Mouse (Mus musculus) liver, postnatal 0 days (tissue): ENCODE data around the gene Gm43552. TPM values are rescaled to one million over a fixed set of nuclear protein-coding genes. Genes with fewer than 3 reads are reported as not detected.

Source experiments
- ATAC-seq: fragments of 200-750 bp; cut with Nextera tagmentation; 2 replicates; pipeline ENCODE4 v1.8.0; 2017; ENCODE audit warnings: mild to moderate bottlenecking, moderate library complexity
- DNase-seq: peaks from one replicate; pipeline ENCODE4 v3.0.0-alpha.2; 2016
- H3K27ac ChIP-seq: fragments of 300-500 bp; sonication (generic); 2 replicates; pipeline ENCODE4 v1.5.1; 2014; ENCODE audit warnings: antibody characterized with exemption, moderate library complexity, mild to moderate bottlenecking, low read depth
- H3K27me3 ChIP-seq: fragments of 300-500 bp; sonication (generic); 2 replicates; pipeline ENCODE4 v1.6.1; 2014; ENCODE audit warnings: low read length, control low read depth, mixed read lengths; ENCODE audit not compliant: insufficient read depth
- H3K36me3 ChIP-seq: fragments of 300-500 bp; sonication (generic); replicated peaks from 2 replicates; pipeline ENCODE4 v1.6.1; 2014; ENCODE audit warnings: mild to moderate bottlenecking, control low read depth, low read length, moderate library complexity, mixed read lengths; ENCODE audit not compliant: insufficient read depth
- H3K4me1 ChIP-seq: fragments of 300-500 bp; sonication (generic); 2 replicates; pipeline ENCODE4 v1.6.1; 2014; ENCODE audit warnings: antibody characterized with exemption, mild to moderate bottlenecking, control low read depth; ENCODE audit not compliant: insufficient read depth
- H3K4me2 ChIP-seq: fragments of 300-500 bp; sonication (generic); 2 replicates; pipeline ENCODE4 v1.6.1; 2014; ENCODE audit warnings: low read depth, mild to moderate bottlenecking, low read length, moderate library complexity, mixed read lengths
- H3K4me3 ChIP-seq: fragments of 300-500 bp; sonication (generic); 2 replicates; pipeline ENCODE4 v1.5.1; 2014; ENCODE audit warnings: low read depth, low read length
- H3K9ac ChIP-seq: fragments of 300-500 bp; sonication (generic); replicated peaks from 2 replicates; pipeline ENCODE4 v1.6.1; 2014; ENCODE audit warnings: mild to moderate bottlenecking, moderate library complexity
- H3K9me3 ChIP-seq: fragments of 300-500 bp; sonication (generic); 2 replicates; pipeline ENCODE4 v1.6.1; 2016; ENCODE audit warnings: mild to moderate bottlenecking, control low read depth, low read length, mixed read lengths
- CTCF ChIP-seq: sonication (generic); IDR thresholded peaks from 2 replicates; pipeline ENCODE4 v1.5.1; 2016; ENCODE audit warnings: antibody characterized with exemption, low read depth
- EP300 ChIP-seq: IDR thresholded peaks from 2 replicates; pipeline ENCODE4 v1.6.1; 2016; ENCODE audit warnings: antibody characterized with exemption, low read depth, mild to moderate bottlenecking
- WGBS: fragments of 180-500 bp; shearing (Covaris S2); extraction: QIAGEN DNeasy Blood & Tissue Kit; methylation state at CpG from one replicate; pipeline ENCODE4 v1.1.7; 2014; ENCODE audit not compliant: insufficient replicate concordance; 5-methylcytosine and 5-hydroxymethylcytosine counted together
- polyA plus RNA-seq: library from polyadenylated mRNA; unstranded; fragments of >200 nt; fragmentation: Nextera tagmentation; extraction: Ambion mirVana; gene quantifications from 2 replicates; pipeline ENCODE4 v1.2.1, GENCODE M21; 2015

Gene Gm43552
- polyA plus RNA-seq, 1 experiment from 2014 or later: not detected

DNA sequence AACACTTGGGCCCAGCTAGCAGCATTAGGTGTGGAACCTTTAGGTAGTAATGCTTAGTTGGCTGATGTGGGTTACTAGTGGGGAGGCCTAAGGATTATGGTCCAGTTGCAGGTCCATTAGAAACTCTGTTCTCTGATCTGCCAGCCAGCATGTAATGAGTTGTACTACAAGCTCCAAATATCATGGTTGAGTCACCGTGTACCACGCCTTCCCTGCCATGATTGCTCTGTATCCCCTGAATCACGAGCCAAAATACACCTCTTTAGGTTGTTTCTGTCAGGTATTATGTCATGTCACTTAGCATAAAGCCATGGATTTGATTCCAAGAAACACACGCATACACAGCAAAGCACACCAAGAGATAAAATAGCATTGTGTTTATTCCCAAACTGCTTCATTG lies 32.2 kb upstream of the Gm43552 start:
- H3K9me3 ChIP-seq: no peaks in the 10 kb centered on the region
- no peak for ATAC-seq
- whole genome bisulfite sequencing: 77% methylated on average over 4 of the region's 4 CpGs

DNA sequence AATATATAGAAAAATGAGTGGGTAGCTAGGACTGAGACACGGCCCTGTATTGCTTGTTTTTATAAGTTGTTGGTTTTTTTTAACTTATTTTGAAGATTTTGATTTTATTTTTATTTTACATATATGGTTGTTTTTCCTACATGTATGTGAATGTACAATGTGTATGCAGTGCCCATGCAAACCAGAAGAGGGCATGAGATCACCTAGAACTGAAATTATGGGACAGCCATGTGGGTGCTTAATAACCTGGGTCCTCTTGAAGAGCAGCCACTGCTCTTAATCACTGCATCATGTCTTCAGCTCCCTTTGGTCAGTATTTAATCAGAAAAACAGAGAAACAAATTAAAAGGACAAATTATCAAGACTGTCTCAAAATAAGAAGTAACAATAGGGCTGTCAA lies 29.2 kb upstream of the Gm43552 start:
- Histone ChIP-seq H3K4me3 (no peak overlapping the region), H3K9ac (no peak overlapping the region), H3K27me3 (no peaks in the 10 kb centered on the region), H3K4me2 (no peak overlapping the region), H3K27ac (no peak overlapping the region), H3K9me3 (peaks cover 2% of the 10 kb centered on the region), H3K4me1 (no peaks in the 10 kb centered on the region), H3K36me3 (no peaks in the 10 kb centered on the region)
- DNase-seq: no peak
- peak; percentile 61 for TF ChIP-seq CTCF
- no peak for TF ChIP-seq EP300
- no peak for ATAC-seq
- 73% methylated on average over 1 of the region's 1 CpGs for WGBS

More for the DNA sequence above, 32.2 kb upstream of the Gm43552 start:
- H3K27ac ChIP-seq: no peak overlapping the region
- no peak overlapping the region for H3K9ac ChIP-seq
- H3K4me2 ChIP-seq: no peak overlapping the region
- TF ChIP-seq CTCF (no peak), EP300 (no peak)
- DNase-seq: no peak
- H3K4me3 ChIP-seq: no peak overlapping the region
- no peaks in the 10 kb centered on the region for H3K27me3 ChIP-seq
- H3K36me3 ChIP-seq: no peaks in the 10 kb centered on the region
- no peaks in the 10 kb centered on the region for H3K4me1 ChIP-seq

DNA sequence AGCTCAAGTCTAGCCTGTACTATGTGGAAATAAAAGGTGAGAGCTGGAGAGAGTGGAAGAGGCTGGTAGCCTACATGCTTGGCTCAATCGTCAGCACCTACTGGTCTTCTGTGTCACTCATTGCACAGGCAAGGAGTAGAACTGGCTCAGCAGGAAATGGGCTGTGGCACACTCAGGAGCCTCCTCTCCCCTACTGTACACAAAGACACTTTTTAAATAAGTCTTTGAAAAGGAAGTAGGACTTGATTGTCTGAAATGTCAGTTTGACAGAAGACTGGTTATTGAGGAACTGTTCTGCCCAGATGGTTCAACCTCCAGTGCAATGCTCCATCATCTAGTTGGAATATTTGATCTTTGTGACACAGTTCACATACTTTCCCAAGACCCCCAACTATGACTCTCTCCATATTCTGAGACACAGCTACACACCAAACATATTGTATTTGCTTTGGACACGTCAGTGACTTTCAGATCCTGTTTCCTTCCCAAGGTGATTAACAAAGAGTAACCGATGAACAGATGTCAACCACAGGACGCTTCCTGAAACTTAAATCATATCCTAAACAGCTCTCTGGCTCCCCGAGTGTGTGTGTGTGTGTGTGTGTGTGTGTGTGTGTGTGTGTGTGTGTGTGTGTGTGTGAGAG lies 22.1 kb upstream of the Gm43552 start:
- peak overlapping the region; percentile 25; the same call in 1 of the 2 replicates for H3K27ac ChIP-seq
- H3K4me1 ChIP-seq: no peaks in the 10 kb centered on the region
- peaks cover 3% of the 10 kb centered on the region for H3K9me3 ChIP-seq
- no peaks in the 10 kb centered on the region for H3K27me3 ChIP-seq
- H3K4me2 ChIP-seq: no peak overlapping the region; the same call in 1 of the 2 replicates
- ATAC-seq (peak; percentile 43), DNase-seq (no peak)
- H3K36me3 ChIP-seq: no peaks in the 10 kb centered on the region
- 25% methylated on average over 5 of the region's 5 CpGs for WGBS
- H3K9ac ChIP-seq: no peak overlapping the region
- TF ChIP-seq CTCF (no peak), EP300 (no peak)
- H3K4me3 ChIP-seq: no peak overlapping the region

DNA sequence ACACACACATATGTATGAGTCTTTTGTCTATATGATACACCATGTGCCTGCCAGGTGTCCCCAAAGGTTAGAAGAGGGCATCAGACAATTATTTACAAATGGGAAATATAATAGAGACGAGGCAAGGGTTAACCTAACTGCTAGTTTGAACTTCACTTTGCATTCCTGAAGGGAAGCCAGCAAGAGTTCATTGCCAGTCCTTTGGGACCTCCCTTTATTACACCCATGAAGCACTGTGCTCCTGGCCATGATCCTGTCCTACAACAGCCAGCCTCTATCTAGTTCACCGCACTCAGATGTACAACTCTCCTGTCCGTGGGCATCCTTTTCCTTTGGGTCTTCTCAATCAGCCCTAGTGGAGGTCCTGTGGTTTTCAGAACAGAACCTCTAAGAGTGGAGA lies 20.9 kb upstream of the Gm43552 start:
- WGBS: 61% methylated on average over 3 of the region's 3 CpGs
- no peak for DNase-seq

DNA sequence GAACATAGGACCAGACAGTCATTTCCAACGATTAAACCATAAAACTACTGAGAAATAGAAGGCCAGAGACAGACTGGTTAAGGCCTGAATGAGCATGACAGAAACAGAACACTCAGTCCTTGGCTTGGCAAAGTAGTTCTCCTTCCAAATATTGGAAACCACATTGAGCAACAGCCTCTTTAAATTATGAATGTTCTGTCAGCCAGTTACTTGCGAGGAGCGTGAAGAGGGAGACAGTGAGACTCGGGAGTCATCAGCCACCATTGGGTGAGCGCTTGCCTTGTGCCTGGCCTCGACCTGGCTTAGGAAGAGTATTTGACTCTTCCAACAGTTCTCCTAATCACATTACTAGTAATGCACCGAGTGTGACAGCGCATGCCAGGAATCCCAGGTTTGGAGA lies 15.8 kb upstream of the Gm43552 start:
- 65% methylated on average over 8 of the region's 8 CpGs for WGBS
- no peak for DNase-seq

More for the DNA sequence above, 20.9 kb upstream of the Gm43552 start:
- Histone ChIP-seq H3K4me1 (no peaks in the 10 kb centered on the region), H3K36me3 (no peaks in the 10 kb centered on the region), H3K4me2 (no peak overlapping the region), H3K9me3 (peaks cover 3% of the 10 kb centered on the region), H3K27me3 (no peaks in the 10 kb centered on the region), H3K9ac (no peak overlapping the region), H3K27ac (no peak overlapping the region), H3K4me3 (no peak overlapping the region)
- TF ChIP-seq EP300 (no peak), CTCF (no peak)
- ATAC-seq: no peak

DNA sequence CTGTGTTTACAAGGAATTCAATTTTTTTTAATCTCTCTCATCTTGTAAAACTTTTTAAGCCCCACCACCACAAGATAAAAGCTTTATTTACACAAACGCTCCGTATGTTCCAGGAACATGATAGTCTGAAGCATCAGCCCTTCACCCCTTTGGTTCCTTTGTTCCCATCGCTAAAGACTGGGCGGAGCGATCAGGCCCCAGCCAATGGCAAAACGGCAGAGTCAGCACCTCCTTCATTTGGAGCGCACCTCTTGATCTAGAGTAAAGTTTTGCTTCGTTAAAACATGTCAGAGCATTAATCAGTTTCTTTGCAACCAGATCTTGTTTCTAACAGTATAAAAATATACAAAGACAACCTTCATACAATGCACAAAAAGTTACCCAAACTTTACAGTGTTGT lies 13.2 kb upstream of the Gm43552 start:
- WGBS: 19% methylated on average over 8 of the region's 8 CpGs
- no peak for DNase-seq

More for the DNA sequence above, 15.8 kb upstream of the Gm43552 start:
- no peaks in the 10 kb centered on the region for H3K36me3 ChIP-seq
- H3K27me3 ChIP-seq: no peaks in the 10 kb centered on the region
- no peak for TF ChIP-seq EP300
- TF ChIP-seq CTCF: no peak
- H3K9me3 ChIP-seq: no peaks in the 10 kb centered on the region
- no peak overlapping the region for H3K4me3 ChIP-seq
- H3K27ac ChIP-seq: no peak overlapping the region
- H3K4me2 ChIP-seq: no peak overlapping the region
- no peaks in the 10 kb centered on the region for H3K4me1 ChIP-seq
- ATAC-seq: no peak
- no peak overlapping the region for H3K9ac ChIP-seq

More for the DNA sequence above, 13.2 kb upstream of the Gm43552 start:
- Histone ChIP-seq H3K27me3 (no peaks in the 10 kb centered on the region), H3K4me2 (peak overlapping the region; percentile 10; the same call in 1 of the 2 replicates), H3K27ac (no peak overlapping the region), H3K9ac (no peak overlapping the region), H3K4me3 (no peak overlapping the region), H3K9me3 (no peaks in the 10 kb centered on the region), H3K36me3 (no peaks in the 10 kb centered on the region), H3K4me1 (no peaks in the 10 kb centered on the region)
- TF ChIP-seq EP300 (no peak), CTCF (no peak)
- ATAC-seq: no peak
